Mouse (Mus musculus): ENCODE measurements at regions not wholly inside any gene's neighbourhood (a gene's known extent, or its start where the extent isn't known, plus 50 kb on each side); places are given as distances from the start of the nearest gene placed in this dataset.

- Histone ChIP-seq H3K4me2 (ENCODE audit: insufficient read depth, low read depth, poor library complexity, severe bottlenecking) (no peak overlapping the region), H3K36me3 (replicated peaks in 1 of 2; ENCODE audit: control insufficient read depth in 1 of 2, insufficient read depth in 1 of 2, low read length in 1 of 2) (no peaks in the 10 kb centered on the region), H3K9me3 (replicated peaks; ENCODE audit: low read length) (no peaks in the 10 kb centered on the region), H3K79me2 (replicated peaks; ENCODE audit: control insufficient read depth, extremely low read depth, insufficient read depth, poor library complexity, severe bottlenecking) (no peaks in the 10 kb centered on the region), H3K9ac (ENCODE audit: insufficient read depth, low read depth) (no peak overlapping the region), H3K27me3 (replicated peaks) (no peaks in the 10 kb centered on the region), H3K27ac (ENCODE audit: insufficient read depth, low read depth) (no peak overlapping the region), H3K4me1 (ENCODE audit: control insufficient read depth in 1 of 2, insufficient read depth in 2 of 2) (no peaks in the 10 kb centered on the region), H3K4me3 (replicated peaks in 1 of 3; ENCODE audit: low read depth in 2 of 3, low read length in 2 of 3, poor library complexity in 1 of 3) (no peak overlapping the region)
- no peak for TF ChIP-seq SMC3 (IDR thresholded peaks at IDR 0.05; ENCODE audit: low read depth, low read length)
- TF ChIP-seq USF1 (IDR thresholded peaks at IDR 0.05; ENCODE audit: low read depth, low read length) = no peak
- no peak for TF ChIP-seq MXI1 (IDR thresholded peaks at IDR 0.05; ENCODE audit: low read depth, low read length)
- no peak for TF ChIP-seq ELF1 (IDR thresholded peaks at IDR 0.05; ENCODE audit: low read depth, low read length)
- TF ChIP-seq NRF1 (IDR thresholded peaks at IDR 0.05; ENCODE audit: low read depth, low read length) = no peak
- TF ChIP-seq MEF2A (IDR thresholded peaks at IDR 0.05; ENCODE audit: borderline replicate concordance, low read depth, low read length) = no peak
- TF ChIP-seq CHD2 (IDR thresholded peaks at IDR 0.05; ENCODE audit: low read length) = no peak
- TF ChIP-seq ETS1 (conservative IDR thresholded peaks at IDR 0.05; ENCODE audit: low read depth, low read length) = no peak
- no peak for TF ChIP-seq TBP (conservative IDR thresholded peaks at IDR 0.05; ENCODE audit: low read depth, low read length)
- TF ChIP-seq NELFE (IDR thresholded peaks at IDR 0.05; ENCODE audit: low read depth, low read length) = no peak
- TF ChIP-seq TCF12 (IDR thresholded peaks at IDR 0.05; ENCODE audit: low read depth, low read length) = no peak
- no peak for TF ChIP-seq POLR2A (IDR thresholded peaks at IDR 0.05; ENCODE audit: low read depth, low read length)
- no peak for TF ChIP-seq KAT2A (IDR thresholded peaks at IDR 0.05; ENCODE audit: insufficient replicate concordance, low read length)
- TF ChIP-seq CHD1 (IDR thresholded peaks at IDR 0.05; ENCODE audit: low read depth, low read length) = no peak
- DNase-seq (ENCODE audit: extremely low read depth) = no peak
- dilution Hi-C loops (cut with MboI; ENCODE audit: extremely low pct_ligation_motif_present, extremely low pct_unique_long_range_greater_than_20kb, low sequenced_read_pairs) = no loop called here
- in situ Hi-C loops (cut with MboI; ENCODE audit: low pct_ligation_motif_present, low pct_unique_long_range_greater_than_20kb, low sequenced_read_pairs) = no loop called here
These were observed 81.3 kb upstream of the Olfr275 start for GRCm38 (mm10) chr4:52733141-52733540.

GRCm38 (mm10) chr4:52739543-52740474 lies 74.6 kb upstream of the Olfr275 start:
- dilution Hi-C loops (cut with MboI; ENCODE audit: extremely low pct_ligation_motif_present, extremely low pct_unique_long_range_greater_than_20kb, low sequenced_read_pairs) (no loop called here), in situ Hi-C loops (cut with MboI; ENCODE audit: low pct_ligation_motif_present, low pct_unique_long_range_greater_than_20kb, low sequenced_read_pairs) (no loop called here)
- H3K79me2 ChIP-seq (replicated peaks; ENCODE audit: control insufficient read depth, extremely low read depth, insufficient read depth, poor library complexity, severe bottlenecking) = no peaks in the 10 kb centered on the region
- no peak overlapping the region for H3K9ac ChIP-seq (ENCODE audit: insufficient read depth, low read depth)
- no peaks in the 10 kb centered on the region for H3K4me1 ChIP-seq (ENCODE audit: control insufficient read depth in 1 of 2, insufficient read depth in 2 of 2)
- H3K36me3 ChIP-seq (replicated peaks in 1 of 2; ENCODE audit: control insufficient read depth in 1 of 2, insufficient read depth in 1 of 2, low read length in 1 of 2) = no peaks in the 10 kb centered on the region
- DNase-seq (ENCODE audit: extremely low read depth) = no peak
- H3K4me3 ChIP-seq (replicated peaks in 1 of 3; ENCODE audit: low read depth in 2 of 3, low read length in 2 of 3, poor library complexity in 1 of 3) = no peak overlapping the region
- H3K9me3 ChIP-seq (replicated peaks; ENCODE audit: low read length) = no peaks in the 10 kb centered on the region
- H3K27me3 ChIP-seq (replicated peaks) = no peaks in the 10 kb centered on the region
- H3K27ac ChIP-seq (ENCODE audit: insufficient read depth, low read depth) = no peak overlapping the region
- no peak overlapping the region for H3K4me2 ChIP-seq (ENCODE audit: insufficient read depth, low read depth, poor library complexity, severe bottlenecking)
- TF ChIP-seq MAX (IDR thresholded peaks at IDR 0.05; ENCODE audit: low read length) (no peak), SMC3 (IDR thresholded peaks at IDR 0.05; ENCODE audit: low read depth, low read length) (no peak), USF1 (IDR thresholded peaks at IDR 0.05; ENCODE audit: low read depth, low read length) (no peak), SIN3A (IDR thresholded peaks at IDR 0.05; ENCODE audit: low read length) (no peak), TCF12 (IDR thresholded peaks at IDR 0.05; ENCODE audit: low read depth, low read length) (no peak), MYC (IDR thresholded peaks at IDR 0.05; ENCODE audit: low read depth, low read length) (no peak)
